Mouse (Mus musculus) adrenal gland, postnatal 10 days (tissue): ENCODE results near the gene Pnmal2. TPM values are rescaled to one million over a fixed set of nuclear protein-coding genes. Genes with fewer than 3 reads are reported as not detected.

Experiments used
- DNase-seq: peaks from one replicate; pipeline ENCODE4 v3.0.0; 2021; ENCODE audit warnings: mixed read lengths
- total RNA-seq, 2 experiments: library from RNA; stranded (reverse); gene quantifications; 2 replicates each; pipeline ENCODE4 v1.2.3; 2021

The Pnmal2 gene
- total RNA-seq, 2 experiments from 2014 or later = 18.3 to 23.9 TPM

DNA sequence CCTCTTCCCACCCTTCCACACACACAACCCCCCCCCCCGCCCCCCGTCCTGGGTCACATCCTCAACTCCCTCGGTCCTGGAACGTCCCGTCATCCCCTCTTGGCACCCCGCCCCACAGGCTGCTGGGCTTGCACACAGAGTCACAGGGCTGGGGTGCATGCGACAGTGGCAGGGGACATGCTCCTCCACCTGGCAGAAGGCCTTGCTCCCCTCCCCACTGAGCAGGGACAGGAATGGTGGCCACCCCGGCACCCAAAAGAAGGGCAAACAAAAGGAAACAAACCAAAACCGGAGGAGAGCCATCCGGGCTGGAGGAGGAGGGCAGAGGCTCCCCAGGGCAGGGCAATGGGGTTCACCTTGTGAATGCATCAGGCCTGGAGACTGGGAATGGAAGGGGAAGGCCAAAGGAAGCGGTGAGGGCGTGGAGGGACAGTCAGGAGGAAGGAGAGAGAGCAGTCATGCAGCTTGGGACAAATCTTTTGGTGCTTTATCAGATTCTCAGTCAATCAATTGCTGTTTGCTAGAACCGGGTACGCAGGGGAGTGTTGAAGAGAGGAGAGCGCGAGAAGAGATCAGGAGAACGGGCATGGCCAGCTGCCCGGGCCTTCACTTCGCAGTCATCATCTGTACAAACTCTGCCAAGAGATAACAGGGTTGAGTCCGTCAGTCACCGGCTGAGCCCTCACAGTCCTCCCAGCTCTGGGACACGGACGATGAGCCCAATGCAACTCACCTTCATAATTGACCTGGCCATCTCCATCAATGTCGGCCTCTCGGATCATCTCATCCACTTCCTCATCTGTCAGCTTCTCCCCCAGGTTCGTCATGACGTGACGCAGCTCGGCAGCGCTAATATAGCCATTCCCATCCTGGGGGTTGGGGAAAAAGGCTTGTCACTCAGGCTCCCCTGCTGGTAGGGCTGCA is 27.9 kb upstream of the Pnmal2 start:
- no peak for DNase-seq

DNA sequence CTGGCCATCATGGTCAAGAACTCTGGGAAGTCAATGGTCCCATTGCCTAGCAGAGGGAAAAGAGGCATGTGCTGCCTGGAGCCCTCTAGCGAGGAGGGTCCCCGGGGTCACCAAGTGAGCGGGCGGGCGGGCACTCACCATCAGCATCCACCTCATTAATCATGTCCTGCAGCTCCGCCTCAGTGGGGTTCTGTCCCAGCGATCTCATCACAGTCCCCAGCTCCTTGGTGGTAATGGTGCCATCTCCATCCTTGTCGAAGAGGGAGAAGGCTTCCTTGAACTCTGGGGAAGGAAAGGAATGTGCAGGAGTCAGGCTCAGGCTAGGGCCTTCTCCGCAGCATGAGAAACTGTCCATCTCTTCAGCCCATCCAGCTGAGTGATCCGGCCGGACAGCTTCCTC is 27.0 kb upstream of the Pnmal2 start:
- DNase-seq = no peak

DNA sequence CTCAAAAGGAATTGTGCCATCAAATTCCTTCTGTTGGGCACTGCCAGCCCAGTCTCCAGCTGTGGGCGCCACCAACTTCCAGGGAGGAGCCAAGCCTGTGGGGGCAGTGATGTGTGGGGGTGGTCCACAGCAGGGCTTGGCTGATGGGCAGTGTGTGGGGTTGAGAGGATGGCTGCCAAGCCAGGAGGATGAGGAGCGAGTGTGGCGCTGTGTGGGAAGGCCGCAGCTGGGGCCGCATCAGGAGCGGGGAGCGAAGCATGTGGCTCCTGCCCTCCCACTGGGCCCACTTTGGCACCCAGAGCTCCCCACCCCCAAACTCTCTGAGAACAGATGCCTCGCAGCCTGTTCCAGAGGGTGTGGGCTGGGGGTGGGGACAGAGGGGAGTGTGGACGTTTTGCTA is 26.5 kb upstream of the Pnmal2 start:
- no peak for DNase-seq

DNA sequence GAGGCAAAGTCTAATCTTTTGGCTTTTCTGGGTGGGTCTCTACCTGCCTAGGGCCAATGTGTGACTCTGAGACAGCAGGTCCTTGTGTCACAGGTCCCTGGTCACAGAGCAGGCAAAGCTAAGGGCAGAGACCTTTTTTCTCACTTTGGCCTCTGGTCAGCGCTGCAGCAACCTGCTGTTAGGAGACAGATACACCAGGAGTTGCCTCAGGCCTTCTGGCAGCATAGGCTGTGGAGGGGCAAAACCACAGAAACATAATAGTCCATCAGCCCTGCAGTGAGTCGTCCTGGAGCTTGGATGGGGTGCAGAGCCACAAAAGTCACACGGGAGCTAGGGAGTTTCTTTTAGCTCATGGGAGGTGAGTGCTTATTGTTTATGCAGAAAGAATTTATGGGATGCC is 25.8 kb upstream of the Pnmal2 start:
- no peak for DNase-seq

DNA sequence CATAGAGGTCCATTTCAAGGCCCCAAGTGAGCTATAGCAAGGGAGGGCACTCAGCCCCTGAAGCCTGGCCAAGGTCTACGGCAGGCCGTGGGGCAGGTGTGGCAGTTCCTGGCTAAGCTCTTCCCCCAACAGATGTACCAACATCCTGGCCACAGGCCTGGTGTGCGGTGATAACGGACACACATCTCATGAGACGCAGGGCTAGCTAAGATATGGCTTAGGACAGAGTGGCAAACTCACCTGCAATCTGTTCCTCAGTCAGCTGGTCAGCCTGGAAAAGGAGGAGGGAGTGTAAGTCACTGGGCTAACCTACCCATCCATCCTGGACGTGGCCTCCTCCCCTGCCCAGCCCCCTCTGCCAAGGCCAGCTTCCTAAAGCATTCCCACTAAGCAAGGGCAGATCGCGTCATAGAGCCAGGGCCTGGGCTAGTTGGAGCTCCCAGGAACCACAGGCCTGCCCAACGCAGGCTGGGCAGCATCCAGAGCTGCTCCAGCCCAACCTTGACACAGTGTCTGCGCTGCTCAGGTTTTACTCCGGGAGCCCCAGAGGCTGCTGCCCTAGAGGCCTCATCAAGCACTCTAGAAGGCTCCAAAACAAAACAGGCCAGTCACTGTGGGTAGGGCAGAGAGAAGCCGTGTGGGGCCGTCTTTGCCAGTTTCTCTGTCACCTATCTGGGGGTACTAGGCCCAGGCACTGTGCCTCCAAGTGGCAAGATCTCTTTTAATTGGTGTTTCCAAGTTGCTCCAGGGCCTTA is 24.9 kb upstream of the Pnmal2 start:
- peak; percentile 69 for DNase-seq

DNA sequence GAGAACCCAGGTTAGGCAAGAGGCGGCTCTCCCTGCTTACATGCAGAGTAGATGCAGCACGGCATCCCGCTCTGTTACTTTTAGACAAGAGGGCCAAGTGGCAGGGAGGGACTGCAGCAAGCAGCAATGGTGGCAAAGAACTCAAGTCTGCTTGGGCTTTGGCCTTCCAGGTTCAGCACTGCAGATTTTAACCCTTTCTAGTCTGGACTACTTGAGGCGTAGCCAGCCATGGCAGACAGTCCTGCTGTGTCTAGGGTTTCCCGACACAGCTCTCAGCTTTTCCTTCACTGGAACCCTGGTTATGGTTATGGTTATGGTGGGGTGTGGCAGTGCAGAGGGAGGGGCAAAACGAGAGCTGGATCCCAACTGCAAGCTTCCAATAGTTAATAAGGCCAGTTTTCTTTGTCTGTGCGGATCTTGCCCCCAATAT is 24.3 kb upstream of the Pnmal2 start:
- DNase-seq = no peak

DNA sequence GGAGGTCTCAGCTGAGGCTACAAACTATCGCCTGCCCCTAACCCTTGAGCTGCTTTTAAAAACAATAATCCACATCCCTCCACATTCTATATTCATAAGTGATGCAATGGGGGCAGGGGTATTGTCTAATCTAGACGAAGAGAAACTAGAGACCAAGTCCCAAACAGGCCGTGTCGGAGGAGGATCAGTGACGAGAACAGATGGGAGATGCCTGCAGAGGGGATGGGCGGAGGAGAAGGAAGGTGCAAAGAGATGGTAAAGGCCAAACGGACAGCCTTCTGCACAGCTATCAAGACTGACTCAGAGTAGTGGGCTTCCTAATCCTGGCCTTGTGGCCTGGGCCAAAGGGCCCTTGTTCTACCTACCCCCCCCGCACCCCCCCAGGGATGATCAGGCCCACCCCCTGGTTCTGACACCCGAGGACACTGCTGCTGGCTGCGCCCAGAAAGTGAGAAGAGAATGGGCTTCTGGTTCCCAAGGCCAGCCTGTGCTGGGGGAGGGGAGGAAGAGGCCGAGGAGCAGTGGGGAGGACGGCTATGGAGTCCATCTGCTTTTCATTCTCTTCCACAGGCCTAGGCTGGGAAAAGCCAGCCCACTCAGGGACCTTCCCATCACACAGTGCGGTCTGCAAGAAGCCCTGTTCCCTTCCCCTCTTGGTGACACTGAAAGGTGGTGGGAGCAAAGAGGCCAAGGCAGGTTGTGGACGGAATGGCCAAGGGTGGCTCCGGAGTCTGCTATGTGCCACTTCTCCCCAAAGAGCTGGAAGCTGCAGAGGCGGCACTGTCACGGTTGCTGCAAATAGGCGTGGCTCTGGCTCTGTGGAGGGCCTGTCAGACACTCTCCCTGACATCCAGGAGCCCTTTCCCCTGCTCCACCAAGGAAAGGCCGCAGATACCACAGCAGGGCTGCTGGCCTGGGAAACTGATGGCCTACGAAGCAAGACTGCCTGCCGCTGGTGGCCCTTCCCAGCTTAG is 23.4 kb upstream of the Pnmal2 start:
- DNase-seq = peak; percentile 64

DNA sequence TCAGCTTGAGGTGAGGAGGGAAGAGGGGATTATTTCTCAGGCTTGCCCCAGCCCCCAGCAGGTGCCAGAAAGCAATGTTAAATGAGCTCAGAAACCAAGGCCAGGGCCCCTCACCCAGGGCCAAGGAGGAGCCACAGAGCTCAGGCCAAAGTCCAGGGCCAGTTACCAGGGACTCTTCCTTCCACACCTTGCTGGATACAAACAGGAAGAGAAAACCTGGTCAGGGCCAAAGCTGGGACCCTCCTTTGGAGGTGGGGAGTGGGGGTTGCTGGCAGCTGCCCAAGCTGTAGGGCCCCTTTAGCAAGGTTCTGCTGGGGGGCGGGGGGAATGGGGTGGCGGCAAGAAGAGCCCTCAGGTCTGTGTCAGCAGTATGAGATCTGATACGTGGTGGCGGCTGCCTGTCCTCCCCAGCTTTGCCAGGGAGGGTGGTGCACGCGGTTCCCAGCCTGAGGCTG is 22.6 kb upstream of the Pnmal2 start:
- DNase-seq = no peak

DNA sequence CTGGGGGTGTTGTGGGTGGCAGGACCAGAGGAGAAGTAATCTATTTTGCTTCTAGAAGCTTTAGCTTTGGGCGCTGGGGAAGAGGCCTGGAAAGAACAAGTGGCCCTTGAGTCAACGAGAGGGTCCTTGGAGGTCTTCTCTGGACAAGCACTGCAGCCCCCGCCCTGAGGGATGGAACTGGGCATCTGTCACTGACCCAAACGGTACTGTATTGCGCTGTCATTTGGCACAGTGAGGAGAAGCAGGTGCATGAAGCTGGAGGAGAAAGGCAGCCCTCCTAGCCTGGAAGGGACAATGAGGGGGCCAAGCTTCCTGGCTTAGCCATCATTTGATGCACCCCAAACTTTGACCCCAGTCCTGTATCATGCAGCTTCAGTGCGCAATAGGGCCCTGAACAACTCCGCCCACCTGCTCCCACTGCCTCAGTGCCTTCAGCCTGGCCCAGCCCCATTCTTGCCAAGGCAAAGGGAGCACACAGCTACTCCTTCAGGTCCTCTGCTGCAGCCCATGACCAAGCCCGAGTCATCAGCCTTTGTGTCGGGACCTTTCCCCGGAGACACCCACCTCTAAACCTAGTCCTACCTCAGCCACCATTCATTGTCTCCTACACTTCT is 22.0 kb upstream of the Pnmal2 start:
- no peak for DNase-seq

DNA sequence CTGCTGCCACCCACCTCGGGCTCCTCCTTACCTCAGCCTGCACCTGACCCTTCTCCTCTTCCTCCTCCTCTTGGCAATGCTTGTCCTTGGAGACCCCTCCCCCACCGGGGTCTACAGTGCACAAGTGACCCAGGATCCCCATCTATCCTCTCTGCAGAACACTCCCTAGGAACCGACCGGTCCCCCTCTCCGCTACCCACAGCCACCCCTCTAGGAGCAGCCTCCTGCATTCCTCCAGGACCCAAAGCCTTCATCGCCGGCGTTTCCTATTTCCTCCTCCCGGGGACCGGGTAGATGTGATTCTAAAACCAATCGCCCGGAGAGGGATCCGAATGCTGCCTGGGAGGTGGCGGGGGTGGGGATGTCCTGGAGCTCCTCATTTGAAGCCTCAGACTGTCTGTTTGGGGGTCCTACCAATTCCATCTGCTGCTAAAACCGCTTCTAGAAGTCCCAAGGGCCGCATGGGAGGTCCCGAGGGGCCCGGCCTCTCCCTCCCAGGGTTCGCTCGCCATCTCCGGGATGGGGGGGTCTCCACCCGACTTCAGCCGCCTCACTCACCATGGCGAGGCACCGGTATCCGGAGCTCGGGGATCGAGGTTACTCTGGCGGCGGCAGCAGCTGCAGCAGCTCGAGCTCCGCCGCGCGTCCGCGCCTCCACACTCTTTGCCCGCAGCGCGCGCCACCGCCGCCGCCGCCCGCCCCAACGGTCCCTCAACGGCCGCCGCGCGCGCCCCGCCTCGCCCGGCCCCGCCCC is 21.0 kb upstream of the Pnmal2 start:
- no peak for DNase-seq

DNA sequence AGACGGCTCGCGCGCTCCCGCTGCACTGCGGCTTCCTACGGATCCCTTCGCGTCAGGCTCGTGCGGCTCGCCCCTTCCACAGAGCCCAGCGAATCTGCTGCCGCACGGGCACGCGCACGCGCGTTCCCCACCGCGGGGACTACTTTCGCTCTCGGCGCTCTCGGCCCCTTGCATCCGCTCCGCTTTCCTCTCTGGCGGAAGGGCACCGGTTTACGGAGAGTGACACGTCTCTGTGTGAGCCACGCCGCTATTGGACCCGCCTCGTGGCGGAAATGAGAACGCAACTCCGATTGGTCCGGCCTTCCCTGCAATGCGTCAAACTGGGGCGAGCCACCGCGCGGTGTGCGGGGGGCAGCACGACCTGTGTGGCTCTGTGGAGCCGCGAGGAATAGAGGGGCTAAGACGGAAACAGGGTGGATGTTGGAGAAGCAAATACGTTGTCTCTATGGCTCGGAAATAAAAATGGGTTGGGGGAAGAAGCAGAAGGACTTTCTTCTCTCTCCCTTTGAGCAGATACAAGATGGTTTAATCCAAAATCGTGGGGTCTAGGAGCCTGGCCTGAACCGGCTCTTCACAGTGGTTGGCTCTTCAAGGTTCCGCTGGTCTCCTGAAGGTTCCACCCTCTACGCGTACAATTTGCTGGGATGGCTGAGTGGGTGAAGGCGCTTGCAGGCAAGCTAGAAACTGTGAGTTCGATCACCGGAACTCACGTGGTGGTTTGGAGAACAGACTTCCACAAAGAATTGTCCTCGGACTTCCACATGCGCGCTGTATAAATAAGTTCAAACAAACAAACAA is 20.2 kb upstream of the Pnmal2 start, which contains the start of gene Calm3:
Calm3 (minus strand) TSS at position 78 of the 798 bp plus-strand sequence.
- peak; percentile 99 for DNase-seq

DNA sequence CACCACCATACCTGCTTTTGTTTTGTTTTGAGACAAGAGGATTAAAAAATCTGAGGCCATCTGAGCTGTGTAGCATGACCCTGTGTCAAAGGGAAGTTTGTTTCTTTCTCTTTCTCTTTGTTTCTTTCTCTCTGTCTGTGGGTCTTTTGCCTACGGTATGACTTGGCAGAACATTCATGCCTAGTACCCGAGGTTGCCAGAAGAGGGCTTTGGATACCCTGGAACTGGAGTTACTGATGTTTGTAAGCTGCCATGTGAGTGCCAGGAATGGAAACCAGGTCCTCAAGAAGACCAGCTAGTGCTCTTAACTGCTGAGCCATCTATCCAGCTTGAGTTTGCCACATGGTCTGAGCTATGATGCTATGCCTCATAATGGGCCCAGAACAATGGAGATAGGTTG is 16.1 kb upstream of the Pnmal2 start:
- DNase-seq = no peak

DNA sequence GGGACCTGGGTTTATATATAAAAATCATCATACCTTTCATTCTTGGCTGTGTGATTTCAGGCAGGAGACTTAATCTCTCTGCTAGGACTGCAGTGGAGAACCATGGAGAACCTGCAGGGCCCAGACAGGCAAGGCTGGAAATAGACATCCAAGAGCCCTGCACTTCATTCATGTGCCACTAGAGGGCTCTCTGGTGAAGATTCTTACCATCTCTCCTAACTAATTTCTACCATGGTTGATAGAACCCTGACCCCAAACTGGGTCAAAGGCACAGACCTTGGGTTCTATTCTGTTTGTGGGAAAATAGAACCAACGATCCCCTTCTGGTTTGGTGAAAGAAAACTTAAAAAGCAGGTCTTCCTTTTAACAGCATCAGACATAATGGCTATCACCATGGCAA is 13.6 kb upstream of the Pnmal2 start:
- DNase-seq = peak; percentile 76

DNA sequence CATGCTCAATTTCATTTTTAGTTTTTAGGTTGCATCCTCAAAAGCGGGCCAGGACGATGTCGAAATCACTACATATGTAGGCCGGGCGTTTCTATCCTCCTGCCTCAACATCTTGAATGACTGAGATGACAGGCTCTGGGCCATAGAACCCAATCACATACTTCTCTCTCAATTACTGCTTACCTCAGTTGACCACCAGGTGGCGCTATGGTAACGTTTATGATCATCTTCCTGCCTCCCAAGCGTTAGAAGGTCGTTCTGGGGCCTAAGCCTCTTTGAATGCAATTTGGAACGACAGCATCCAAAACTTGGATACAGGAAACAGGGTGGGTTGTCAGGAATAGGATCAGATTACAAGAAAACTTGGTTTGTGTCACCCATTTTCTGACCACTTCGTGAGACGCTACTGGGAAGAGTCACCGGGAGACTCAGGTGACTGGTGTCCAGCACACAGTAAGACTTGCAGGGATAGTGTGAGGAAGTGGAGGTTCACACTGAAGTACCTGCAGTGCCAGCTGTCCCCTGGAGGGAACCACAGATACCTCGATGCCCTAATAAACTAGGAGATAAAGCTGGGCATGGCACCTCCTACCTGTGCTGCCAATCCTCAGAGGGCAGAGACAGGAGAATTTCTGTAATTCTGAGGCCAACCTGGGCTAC is 12.4 kb upstream of the Pnmal2 start:
- peak; percentile 88 for DNase-seq

DNA sequence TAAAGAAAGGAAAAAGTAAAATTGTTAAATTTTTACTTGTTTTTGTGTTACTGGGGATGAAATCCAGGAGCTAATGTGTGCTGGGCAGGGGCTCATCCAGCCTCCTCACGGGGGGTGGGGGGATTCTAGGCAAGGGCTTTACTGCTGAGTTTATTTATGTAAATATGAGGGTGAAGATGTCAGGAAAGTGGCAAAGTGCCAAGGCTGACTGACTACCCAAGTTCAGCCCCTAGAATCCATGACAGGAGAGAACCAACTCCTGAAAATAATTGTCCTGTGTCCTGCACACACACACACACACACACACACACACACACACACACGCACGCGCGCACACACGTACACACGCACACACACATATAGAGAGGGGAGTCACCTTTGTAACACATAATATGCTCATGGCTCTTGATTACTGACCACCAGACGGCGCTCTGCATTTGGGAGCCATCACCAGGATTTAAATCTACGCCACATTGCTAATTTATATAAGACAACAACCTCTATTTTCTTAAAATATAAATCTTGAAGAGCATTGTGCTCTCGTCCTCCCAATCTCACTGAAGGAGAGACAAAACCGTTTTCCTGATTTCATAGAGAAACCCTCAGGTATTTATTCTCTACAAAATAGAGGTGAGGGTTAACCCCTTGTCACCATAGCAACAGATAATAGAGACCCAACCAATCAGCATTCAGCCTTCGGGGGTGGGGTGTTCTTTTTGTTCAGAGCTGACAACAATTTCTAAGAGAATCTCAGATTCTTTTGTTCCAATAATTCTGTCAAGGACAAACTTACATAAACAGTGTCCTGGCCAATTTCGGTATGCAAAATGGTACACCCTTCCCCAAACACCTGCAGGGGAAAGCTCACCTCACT is 11.5 kb upstream of the Pnmal2 start:
- DNase-seq = peak; percentile 68

DNA sequence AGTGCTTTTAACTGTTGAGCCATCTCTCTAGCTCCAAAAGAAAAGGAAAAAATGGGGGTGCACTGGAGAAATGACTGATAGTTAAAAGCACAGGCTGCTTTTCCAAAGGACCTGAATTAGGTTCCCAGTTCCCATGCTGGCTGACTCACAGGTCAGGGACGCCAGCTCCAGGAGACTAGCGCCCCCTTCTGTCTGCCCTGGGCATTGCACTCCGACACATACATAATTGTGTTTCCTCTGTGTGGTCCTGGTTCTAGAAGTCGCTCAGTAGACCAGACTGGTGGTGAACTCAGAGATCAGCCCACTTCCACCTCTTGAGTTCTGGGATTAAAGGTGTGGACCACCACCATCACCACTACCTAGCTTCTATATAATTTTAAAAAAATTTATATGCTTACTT is 7.2 kb upstream of the Pnmal2 start:
- peak; percentile 15 for DNase-seq

DNA sequence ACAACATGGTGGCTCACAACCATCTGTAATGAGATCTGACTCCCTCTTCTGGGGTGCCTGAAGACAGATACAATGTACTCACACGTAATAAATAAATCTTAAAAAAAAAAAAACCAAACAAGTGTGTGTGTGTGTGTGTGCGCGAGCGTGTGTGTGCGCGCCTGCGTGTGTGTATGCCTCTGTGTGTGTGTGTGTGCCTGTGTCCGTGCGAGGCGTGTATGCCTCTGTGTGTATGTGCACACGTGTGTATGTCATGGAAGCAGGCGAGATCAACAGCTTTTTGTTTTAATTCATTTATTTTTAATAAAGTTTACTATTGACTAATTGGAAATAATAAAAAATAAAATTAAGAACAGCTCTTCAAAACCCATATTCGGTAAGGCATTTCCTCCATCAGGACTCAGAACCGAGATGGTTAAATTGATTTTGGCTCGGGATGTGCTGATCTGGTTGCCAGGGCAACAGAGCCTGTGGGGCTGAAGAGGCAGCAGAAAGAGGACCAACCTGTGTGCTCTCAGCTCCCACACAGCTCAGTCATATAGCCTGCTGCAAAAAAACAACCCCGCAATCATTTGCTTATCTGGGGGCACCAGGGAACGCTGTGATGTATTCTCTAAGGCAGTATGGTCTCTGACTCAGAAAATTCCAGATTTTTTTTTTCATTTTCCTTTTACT is 6.2 kb upstream of the Pnmal2 start:
- peak; percentile 12 for DNase-seq

DNA sequence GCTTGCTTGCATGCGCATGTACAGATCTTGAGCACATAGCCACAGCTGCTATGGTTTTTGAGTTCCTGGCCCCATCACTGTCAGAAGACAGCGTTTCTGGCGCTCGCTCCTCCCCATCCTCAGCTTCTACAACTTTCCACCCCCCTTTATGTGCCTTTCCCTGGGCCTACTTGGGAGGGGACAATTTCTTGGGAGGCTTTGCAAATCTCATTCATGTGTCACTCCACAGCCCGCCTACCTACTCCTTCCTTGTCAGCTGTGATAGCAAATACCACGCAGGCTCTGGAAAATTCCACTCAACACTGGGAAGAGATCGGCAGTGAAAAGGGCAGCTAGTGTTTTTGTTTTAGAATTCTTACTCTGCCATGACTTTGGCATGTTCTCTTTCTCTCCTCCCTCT is 4.2 kb upstream of the Pnmal2 start:
- DNase-seq = peak; percentile 49
